Mouse (Mus musculus): ENCODE results near the gene Det1. TPM values are rescaled to one million over a fixed set of nuclear protein-coding genes. Genes with fewer than 3 reads are reported as not detected.

The Det1 gene
- polyA plus RNA-seq, 1 experiment from 2014 or later, result 15.6 TPM

DNA sequence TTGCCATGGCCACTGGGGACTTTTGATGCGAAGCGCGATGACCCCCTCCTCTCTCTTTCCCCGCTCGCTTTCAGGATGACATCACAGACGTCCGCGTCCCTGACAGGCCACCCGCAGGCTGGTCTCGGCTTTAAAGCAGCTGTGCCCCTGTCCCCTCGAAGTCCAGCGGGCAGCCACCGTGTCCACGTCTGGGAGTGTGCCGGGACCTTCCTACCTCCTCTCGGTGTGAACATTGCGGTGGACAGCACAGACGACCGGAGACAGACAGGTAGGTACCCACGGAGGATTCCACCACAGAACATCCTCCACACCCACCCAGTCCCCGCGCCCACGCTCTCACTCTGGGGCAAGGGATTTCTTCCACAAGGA is 35.4 kb upstream of the Det1 start:
- H3K9me3 ChIP-seq, result no peaks in the 10 kb centered on the region
- peaks cover 33% of the 10 kb centered on the region for H3K27me3 ChIP-seq (replicated peaks)
- ATAC-seq (ENCODE audit: insufficient read depth, low FRiP score, low read depth), result no peak; the same call in 1 of the 2 replicates
- peak overlapping the region; percentile 51 for H3K4me2 ChIP-seq
- no peak overlapping the region for H3K27ac ChIP-seq
- WGBS, result 3% methylated on average over 23 of the region's 23 CpGs
- H3K36me3 ChIP-seq, result no peaks in the 10 kb centered on the region
- no peak overlapping the region for H3K9ac ChIP-seq
- peak overlapping the region; percentile 23 for H3K4me3 ChIP-seq (replicated peaks)
- H3K4me1 ChIP-seq, result peaks cover 10% of the 10 kb centered on the region; the same call in 1 of the 2 replicates

DNA sequence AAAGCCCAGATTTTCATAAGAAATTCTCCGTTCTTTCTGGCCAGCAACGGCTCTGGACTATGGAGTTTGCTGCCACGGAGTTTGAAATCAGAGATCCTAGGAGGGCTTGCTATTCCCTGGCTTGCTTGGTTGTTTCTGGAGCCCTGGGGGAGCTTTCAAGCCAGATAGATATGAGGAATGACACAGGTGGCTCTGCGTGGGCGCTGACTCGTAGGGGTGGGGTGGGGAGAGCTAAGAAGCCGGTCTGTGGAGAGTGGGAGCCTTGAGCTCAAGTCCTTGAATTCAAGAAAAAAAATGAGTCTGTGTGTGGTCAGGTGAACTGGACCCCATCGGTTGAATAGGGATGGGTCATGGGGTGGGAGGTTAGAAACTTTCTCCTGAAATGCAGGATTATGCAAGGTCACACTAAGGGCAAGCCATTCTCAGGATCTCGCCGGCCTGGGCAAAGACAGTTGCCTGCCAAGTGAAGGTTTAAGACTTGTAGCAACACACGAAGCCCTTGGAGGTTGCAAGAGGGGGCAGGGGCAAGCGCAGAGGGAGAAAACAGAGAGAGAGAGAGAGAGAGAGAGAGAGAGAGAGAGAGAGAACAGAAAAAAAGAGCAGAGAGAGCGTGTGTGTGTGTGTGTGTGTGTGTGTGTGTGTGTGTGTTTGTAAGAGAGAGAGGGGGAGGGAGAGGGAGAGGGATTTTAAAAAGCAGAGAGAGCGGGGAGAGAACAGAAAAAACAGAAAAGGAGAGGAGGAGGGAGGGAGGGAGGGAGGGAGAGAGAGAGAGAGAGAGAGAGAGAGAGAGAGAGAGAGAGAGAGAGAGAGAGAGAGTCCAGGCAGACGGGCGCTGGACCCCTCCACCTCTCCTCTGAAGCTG is 34.8 kb upstream of the Det1 start:
- Histone ChIP-seq H3K9ac (no peak overlapping the region), H3K27me3 (replicated peaks) (peaks cover 33% of the 10 kb centered on the region), H3K4me1 (peaks cover 10% of the 10 kb centered on the region; the same call in 1 of the 2 replicates), H3K4me3 (replicated peaks) (peak overlapping the region; percentile 23), H3K9me3 (no peaks in the 10 kb centered on the region), H3K4me2 (peak overlapping the region; percentile 51), H3K36me3 (no peaks in the 10 kb centered on the region), H3K27ac (no peak overlapping the region)
- no peak for ATAC-seq (ENCODE audit: insufficient read depth, low FRiP score, low read depth)
- WGBS, result 15% methylated on average over 14 of the region's 16 CpGs

DNA sequence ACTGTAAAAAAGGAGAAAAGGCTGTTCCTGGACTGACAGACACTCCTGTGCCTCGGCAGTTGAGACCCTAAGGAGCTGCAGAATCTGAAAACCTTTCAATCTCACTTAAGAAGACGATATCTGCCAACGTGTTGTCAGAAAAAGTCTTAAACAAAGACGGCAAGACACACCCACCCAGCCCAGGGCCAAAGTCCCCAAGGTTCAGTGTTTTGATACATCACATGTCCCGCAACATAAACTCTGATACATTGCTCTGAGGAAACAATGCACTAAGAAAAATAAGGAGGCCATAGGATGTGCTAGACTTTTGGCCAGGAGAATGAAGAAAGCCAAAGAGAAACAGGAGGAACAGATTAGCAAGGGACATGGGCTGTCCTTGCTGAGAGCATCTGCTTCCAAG is 25.8 kb upstream of the Det1 start:
- Histone ChIP-seq H3K4me1 (no peaks in the 10 kb centered on the region), H3K4me3 (replicated peaks) (no peak overlapping the region), H3K27ac (no peak overlapping the region), H3K9me3 (no peaks in the 10 kb centered on the region), H3K4me2 (no peak overlapping the region), H3K9ac (no peak overlapping the region), H3K27me3 (replicated peaks) (no peaks in the 10 kb centered on the region), H3K36me3 (no peaks in the 10 kb centered on the region)
- 52% methylated on average over 5 of the region's 5 CpGs for WGBS
- no peak for ATAC-seq (ENCODE audit: insufficient read depth, low FRiP score, low read depth)

DNA sequence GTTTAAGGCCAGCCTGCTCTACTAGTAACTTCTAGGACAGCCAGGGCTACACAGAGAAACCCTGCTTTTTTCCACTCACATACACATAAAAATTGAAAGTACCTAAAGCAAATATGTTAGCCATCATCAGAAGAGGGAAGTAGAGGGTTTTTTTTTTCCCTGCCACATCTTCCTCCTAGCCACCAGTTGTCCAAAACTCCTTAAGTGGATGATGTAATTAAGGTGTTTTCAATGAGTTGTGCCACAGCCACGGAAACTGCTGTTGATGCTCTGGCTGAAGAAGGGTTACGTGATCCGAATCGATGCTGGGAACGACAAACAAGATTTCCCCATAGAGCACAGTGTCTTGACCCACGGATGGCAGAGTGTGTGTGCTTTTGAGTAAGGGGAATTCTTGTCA is 25.3 kb upstream of the Det1 start:
- H3K27ac ChIP-seq, result no peak overlapping the region
- no peak for ATAC-seq (ENCODE audit: insufficient read depth, low FRiP score, low read depth)
- 72% methylated on average over 6 of the region's 6 CpGs for WGBS
- no peak overlapping the region for H3K4me3 ChIP-seq (replicated peaks)
- no peaks in the 10 kb centered on the region for H3K4me1 ChIP-seq
- no peak overlapping the region for H3K9ac ChIP-seq
- no peaks in the 10 kb centered on the region for H3K9me3 ChIP-seq
- no peaks in the 10 kb centered on the region for H3K36me3 ChIP-seq
- no peak overlapping the region for H3K4me2 ChIP-seq
- H3K27me3 ChIP-seq (replicated peaks), result no peaks in the 10 kb centered on the region

DNA sequence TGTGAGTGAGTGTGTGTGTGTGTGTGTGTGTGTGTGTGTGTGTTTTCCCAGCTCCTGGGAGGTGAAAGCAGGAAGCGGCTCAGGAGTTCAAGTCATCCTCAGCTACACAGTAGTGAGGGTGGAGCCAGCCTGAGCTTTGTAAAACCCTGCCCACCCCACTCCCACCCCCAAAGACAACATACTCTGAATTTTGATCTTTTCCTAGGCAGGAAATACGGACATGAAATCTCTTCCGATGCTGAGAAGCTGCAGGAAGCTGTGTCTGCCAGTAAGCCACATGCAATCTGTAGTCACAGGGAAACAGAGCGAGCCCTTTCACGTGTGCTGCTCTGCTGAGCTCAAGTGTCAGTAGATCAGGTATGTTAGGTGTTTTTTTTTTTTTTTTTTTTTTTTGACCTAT is 21.7 kb upstream of the Det1 start:
- WGBS, result 59% methylated on average over 5 of the region's 5 CpGs

DNA sequence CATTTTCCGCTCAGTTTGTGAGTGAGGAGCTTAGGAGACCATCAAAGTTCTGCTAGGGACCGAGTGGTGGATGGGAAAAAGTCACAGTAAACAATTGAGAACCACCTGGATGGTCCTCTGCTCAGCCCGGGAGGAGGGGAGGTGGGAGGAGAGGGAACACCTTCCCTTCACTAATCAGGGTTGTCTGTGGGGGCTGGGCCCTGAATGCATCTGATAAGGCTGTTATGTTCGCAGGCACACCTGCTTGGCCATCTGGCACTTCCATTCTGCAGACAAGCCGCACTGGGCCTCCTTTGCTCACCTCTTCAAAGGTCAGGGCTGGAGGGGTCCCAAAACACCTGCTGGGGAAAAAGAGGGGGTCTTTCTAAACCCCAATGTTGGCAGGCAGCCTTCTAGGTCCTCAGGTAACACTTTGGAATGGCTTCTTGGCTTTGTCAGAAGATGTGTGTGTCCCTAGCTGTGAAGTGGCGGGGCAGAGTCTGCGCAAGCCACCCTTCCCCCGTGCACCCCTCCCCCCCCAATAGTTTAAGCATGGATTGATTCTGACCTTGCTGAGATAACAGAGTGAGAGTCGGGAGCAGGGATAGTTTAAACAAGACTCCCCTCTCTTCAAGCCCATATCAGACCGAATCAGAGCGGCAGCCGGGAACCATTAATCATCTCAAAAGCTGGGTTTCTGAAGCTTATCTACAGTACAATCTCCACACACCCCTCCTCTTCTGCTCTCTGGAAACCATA is 18.3 kb upstream of the Det1 start:
- no peak overlapping the region for H3K4me3 ChIP-seq (replicated peaks)
- H3K9ac ChIP-seq, result no peak overlapping the region
- H3K4me2 ChIP-seq, result no peak overlapping the region
- no peaks in the 10 kb centered on the region for H3K27me3 ChIP-seq (replicated peaks)
- H3K27ac ChIP-seq, result no peak overlapping the region
- no peaks in the 10 kb centered on the region for H3K36me3 ChIP-seq
- no peaks in the 10 kb centered on the region for H3K9me3 ChIP-seq
- WGBS, result 24% methylated on average over 12 of the region's 12 CpGs
- peaks cover 6% of the 10 kb centered on the region; the same call in 1 of the 2 replicates for H3K4me1 ChIP-seq
- no peak; the same call in 1 of the 2 replicates for ATAC-seq (ENCODE audit: insufficient read depth, low FRiP score, low read depth)

More for the DNA sequence above, 21.7 kb upstream of the Det1 start:
- no peak overlapping the region for H3K4me2 ChIP-seq
- H3K27ac ChIP-seq, result no peak overlapping the region
- H3K4me3 ChIP-seq (replicated peaks), result no peak overlapping the region
- no peaks in the 10 kb centered on the region for H3K27me3 ChIP-seq (replicated peaks)
- H3K4me1 ChIP-seq, result peaks cover 5% of the 10 kb centered on the region; the same call in 1 of the 2 replicates
- ATAC-seq (ENCODE audit: insufficient read depth, low FRiP score, low read depth), result no peak
- no peaks in the 10 kb centered on the region for H3K9me3 ChIP-seq
- no peak overlapping the region for H3K9ac ChIP-seq
- H3K36me3 ChIP-seq, result no peaks in the 10 kb centered on the region

DNA sequence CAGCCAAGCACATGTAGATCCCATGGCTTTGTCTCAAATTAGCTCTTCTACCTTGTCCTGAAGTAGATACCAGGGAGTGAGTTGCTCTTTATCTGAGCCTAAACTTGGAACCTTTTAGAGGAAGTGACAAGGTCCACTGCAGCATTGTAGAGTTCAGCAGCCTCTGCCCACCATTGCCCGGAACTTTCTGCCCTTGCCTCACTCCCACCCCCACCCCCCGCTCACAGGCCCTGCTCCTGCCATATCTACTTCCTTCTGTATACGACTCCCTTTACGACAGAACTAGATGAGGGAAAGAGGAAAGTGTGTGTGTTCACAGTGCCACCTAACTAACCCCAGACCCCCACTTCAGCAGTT is 17.4 kb upstream of the Det1 start:
- no peaks in the 10 kb centered on the region for H3K36me3 ChIP-seq
- no peaks in the 10 kb centered on the region for H3K27me3 ChIP-seq (replicated peaks)
- H3K4me3 ChIP-seq (replicated peaks), result no peak overlapping the region
- 0 out of 2 replicates have a peak overlapping the region, but pooled peaks have one; percentile 4 for H3K27ac ChIP-seq
- no peaks in the 10 kb centered on the region for H3K9me3 ChIP-seq
- H3K4me2 ChIP-seq, result no peak overlapping the region
- 47% methylated on average over 4 of the region's 4 CpGs for WGBS
- H3K4me1 ChIP-seq, result peaks cover 6% of the 10 kb centered on the region; the same call in 1 of the 2 replicates
- H3K9ac ChIP-seq, result no peak overlapping the region
- ATAC-seq (ENCODE audit: insufficient read depth, low FRiP score, low read depth), result no peak

DNA sequence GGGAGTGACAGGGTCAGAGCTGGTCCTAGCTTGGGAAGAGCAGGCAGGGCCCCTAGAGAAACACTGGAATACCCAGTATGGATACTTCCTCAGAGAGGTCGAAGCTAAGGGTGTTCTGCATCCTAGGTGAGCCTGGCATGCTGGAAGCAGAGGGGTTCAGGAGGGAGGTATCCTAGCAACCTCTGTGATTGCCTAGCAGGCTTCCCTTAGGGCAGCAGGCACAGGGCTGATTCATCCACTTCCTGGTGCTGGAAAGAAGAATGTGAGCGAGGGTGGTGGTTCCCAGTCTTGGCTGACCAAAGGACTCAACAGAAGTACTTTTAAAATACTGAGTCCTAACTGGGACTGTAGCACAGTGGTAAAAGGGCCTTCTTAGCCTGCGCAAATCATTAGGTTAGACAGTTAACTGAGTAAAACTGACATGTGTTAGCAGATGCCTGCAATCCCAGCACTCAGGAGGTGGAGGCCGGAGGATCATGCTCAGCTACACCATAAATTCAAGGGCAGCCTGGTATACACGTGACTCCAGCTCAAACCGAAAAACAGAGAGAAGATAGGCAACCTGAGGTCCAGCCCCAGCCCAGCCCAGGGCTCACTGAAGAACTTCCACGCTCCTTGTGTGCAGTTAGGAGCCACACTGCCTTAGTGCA is 16.9 kb upstream of the Det1 start:
- Histone ChIP-seq H3K4me3 (replicated peaks) (no peak overlapping the region), H3K27me3 (replicated peaks) (no peaks in the 10 kb centered on the region), H3K36me3 (no peaks in the 10 kb centered on the region), H3K27ac (0 out of 2 replicates have a peak overlapping the region, but pooled peaks have one; percentile 4), H3K4me1 (peaks cover 6% of the 10 kb centered on the region; the same call in 1 of the 2 replicates), H3K9me3 (no peaks in the 10 kb centered on the region), H3K4me2 (no peak overlapping the region), H3K9ac (no peak overlapping the region)
- WGBS, result 63% methylated on average over 7 of the region's 7 CpGs
- 0 out of 2 replicates have a peak, but pooled peaks have one; percentile 56 for ATAC-seq (ENCODE audit: insufficient read depth, low FRiP score, low read depth)

DNA sequence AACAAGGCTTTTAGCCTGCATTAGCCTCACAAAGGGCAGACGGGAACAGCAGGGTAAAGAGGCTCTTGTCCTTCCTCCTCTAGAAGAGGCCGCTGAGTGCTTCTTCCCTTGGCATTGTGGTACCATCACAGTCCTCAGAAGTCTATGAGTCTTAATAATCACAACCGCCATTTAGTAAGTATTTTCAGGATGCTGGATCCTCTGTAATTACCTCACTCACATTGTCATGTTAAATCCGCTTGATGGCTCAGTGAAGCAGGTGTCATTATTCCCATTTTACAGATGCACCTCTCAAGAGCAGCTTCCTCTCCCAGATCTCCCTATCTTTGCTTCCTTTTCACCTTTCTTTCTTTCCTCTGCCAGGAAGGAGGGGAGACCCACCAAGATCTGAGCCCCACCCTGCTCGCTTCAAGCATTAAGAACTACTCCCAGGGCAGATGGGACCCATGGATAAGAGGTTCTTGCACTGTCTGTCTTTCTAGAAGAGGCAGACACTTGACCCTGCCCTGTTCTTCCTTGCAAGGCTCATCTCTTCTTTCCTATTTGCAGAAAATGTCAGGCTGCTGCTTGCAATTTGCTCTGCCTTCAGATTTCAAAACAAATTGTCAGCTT is 8.1 kb upstream of the Det1 start:
- Histone ChIP-seq H3K4me2 (no peak overlapping the region), H3K4me1 (no peaks in the 10 kb centered on the region), H3K9ac (no peak overlapping the region), H3K36me3 (no peaks in the 10 kb centered on the region), H3K27ac (no peak overlapping the region), H3K9me3 (no peaks in the 10 kb centered on the region), H3K4me3 (replicated peaks) (no peak overlapping the region), H3K27me3 (replicated peaks) (no peaks in the 10 kb centered on the region)
- ATAC-seq (ENCODE audit: insufficient read depth, low FRiP score, low read depth), result no peak
- 59% methylated on average over 5 of the region's 5 CpGs for WGBS

DNA sequence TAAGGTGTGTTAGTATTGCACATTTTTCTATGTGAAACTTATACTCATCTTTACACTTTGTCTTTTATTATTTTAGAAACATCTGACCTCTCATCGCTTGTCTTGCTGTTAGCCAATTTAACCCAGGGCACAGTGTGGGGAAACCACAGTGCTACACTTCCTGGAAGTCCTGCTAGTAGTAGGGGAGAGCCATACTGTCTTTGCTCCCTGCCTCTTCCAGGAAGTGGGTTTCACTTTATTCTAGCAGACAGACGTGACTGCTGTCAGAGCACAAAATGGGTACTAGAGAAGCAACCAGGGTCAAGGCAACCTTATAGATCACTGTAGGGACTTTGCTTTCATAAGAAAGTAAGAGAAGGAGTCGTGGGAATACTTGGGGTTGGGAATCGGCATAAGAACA is 7.0 kb upstream of the Det1 start:
- no peaks in the 10 kb centered on the region for H3K27me3 ChIP-seq (replicated peaks)
- ATAC-seq (ENCODE audit: insufficient read depth, low FRiP score, low read depth), result no peak
- no peak overlapping the region for H3K27ac ChIP-seq
- WGBS, result 59% methylated on average over 4 of the region's 4 CpGs
- no peaks in the 10 kb centered on the region for H3K9me3 ChIP-seq
- H3K36me3 ChIP-seq, result no peaks in the 10 kb centered on the region
- no peaks in the 10 kb centered on the region for H3K4me1 ChIP-seq
- H3K4me3 ChIP-seq (replicated peaks), result no peak overlapping the region
- no peak overlapping the region for H3K9ac ChIP-seq
- H3K4me2 ChIP-seq, result no peak overlapping the region

DNA sequence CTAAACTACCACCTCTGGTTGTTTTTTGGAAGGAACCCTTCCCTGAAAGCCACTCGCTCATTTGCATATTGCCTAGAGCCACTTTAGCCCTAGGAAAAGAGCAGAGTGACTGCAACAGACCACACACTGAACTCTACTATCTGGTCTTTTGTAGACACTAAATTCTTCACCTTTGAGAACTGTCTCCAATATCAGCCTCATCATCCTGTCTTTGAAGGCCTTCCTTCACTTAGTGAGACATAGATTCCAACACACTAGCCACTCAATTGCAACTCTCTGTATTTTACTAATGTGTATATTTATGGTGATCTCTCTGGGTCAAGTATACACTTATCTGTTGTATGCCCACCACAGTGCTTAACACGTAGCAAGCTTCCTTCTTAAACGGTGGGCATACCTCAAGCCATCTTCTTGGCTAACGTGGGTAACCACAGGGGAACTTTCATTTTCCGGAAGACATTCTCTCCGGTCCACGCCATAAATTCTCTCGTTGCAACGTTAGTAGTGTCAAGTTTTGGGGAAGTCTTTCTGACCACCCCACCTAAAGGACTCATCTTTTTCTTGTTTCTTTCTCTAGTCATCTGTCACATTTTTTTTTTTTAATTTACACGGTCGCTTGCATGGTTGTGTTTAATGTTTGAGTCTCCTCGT is 872 bp downstream of the Det1 start:
- no peak overlapping the region for H3K27ac ChIP-seq
- H3K4me2 ChIP-seq, result peak overlapping the region; percentile 60
- H3K9ac ChIP-seq, result peak overlapping the region; percentile 80
- ATAC-seq (ENCODE audit: insufficient read depth, low FRiP score, low read depth), result no peak
- 33% methylated on average over 12 of the region's 12 CpGs for WGBS
- peak overlapping the region; percentile 84 for H3K4me3 ChIP-seq (replicated peaks)
- H3K4me1 ChIP-seq, result no peaks in the 10 kb centered on the region
- H3K9me3 ChIP-seq, result no peaks in the 10 kb centered on the region
- peaks cover 15% of the 10 kb centered on the region for H3K36me3 ChIP-seq
- H3K27me3 ChIP-seq (replicated peaks), result no peaks in the 10 kb centered on the region

Measured in stomach, embryonic 15.5 days (tissue).